Mouse (Mus musculus) stomach, postnatal 0 days (tissue): ENCODE results near the gene Tsen2. TPM values are rescaled to one million over a fixed set of nuclear protein-coding genes. Genes with fewer than 3 reads are reported as not detected.
A peak's percentile ranks its signal among the peaks of the same experiment; 100 is the strongest.

Experiments used
- ATAC-seq: fragments of 200-750 bp; cut with Nextera tagmentation; 2 replicates; pipeline ENCODE4 v1.8.0; 2017; ENCODE audit not compliant: low FRiP score, low TSS enrichment
- DNase-seq: peaks from one replicate; pipeline ENCODE4 v3.0.0-alpha.2; 2016; ENCODE audit warnings: low spot score
- H3K27ac ChIP-seq: fragments of 300-500 bp; sonication (generic); replicated peaks from 2 replicates; pipeline ENCODE4 v1.5.1; 2014; ENCODE audit warnings: mild to moderate bottlenecking, control low read depth
- H3K27me3 ChIP-seq: fragments of 300-500 bp; sonication (generic); 2 replicates; pipeline ENCODE4 v1.6.1; 2014; ENCODE audit warnings: low read length; ENCODE audit not compliant: control insufficient read depth, insufficient read depth
- H3K36me3 ChIP-seq: fragments of 300-500 bp; sonication (generic); 2 replicates; pipeline ENCODE4 v1.6.1; 2014; ENCODE audit warnings: low read length, mixed read lengths; ENCODE audit not compliant: control insufficient read depth, insufficient read depth
- H3K4me1 ChIP-seq: fragments of 300-500 bp; sonication (generic); replicated peaks from 2 replicates; pipeline ENCODE4 v1.6.1; 2014; ENCODE audit warnings: antibody characterized with exemption; ENCODE audit not compliant: control insufficient read depth, insufficient read depth
- H3K4me2 ChIP-seq: fragments of 300-500 bp; sonication (generic); replicated peaks from 2 replicates; pipeline ENCODE4 v1.6.1; 2014; ENCODE audit warnings: low read depth, mild to moderate bottlenecking, control low read depth, moderate library complexity
- H3K4me3 ChIP-seq: fragments of 300-500 bp; sonication (generic); 2 replicates; pipeline ENCODE4 v1.5.1; 2014; ENCODE audit warnings: low read depth, low read length, control low read depth
- H3K9ac ChIP-seq: fragments of 300-500 bp; sonication (generic); 2 replicates; pipeline ENCODE4 v1.6.1; 2014; ENCODE audit warnings: mild to moderate bottlenecking, low read length, control low read depth, mixed read lengths
- H3K9me3 ChIP-seq: fragments of 300-500 bp; sonication (generic); 2 replicates; pipeline ENCODE4 v1.6.1; 2016; ENCODE audit warnings: low read length; ENCODE audit not compliant: control insufficient read depth
- CTCF ChIP-seq: IDR thresholded peaks from 2 replicates; pipeline ENCODE4 v1.5.1; 2016; ENCODE audit warnings: antibody characterized with exemption, low read depth, mild to moderate bottlenecking, moderate library complexity
- EP300 ChIP-seq: optimal IDR thresholded peaks from 2 replicates; pipeline ENCODE3; 2016; ENCODE audit warnings: antibody characterized with exemption
- WGBS: fragments of 180-500 bp; shearing (Covaris S2); extraction: QIAGEN DNeasy Blood & Tissue Kit; methylation state at CpG from one replicate; pipeline ENCODE4 v1.1.7; 2014; 5-methylcytosine and 5-hydroxymethylcytosine counted together
- polyA plus RNA-seq: library from polyadenylated mRNA; unstranded; fragments of >200 nt; fragmentation: Nextera tagmentation; extraction: Ambion mirVana; gene quantifications from 2 replicates; pipeline ENCODE4 v1.2.1, GENCODE M21; 2015

Tsen2 gene
- polyA plus RNA-seq, 1 experiment from 2014 or later: 11.1 TPM

GRCm38 (mm10) chr6:115518352-115518751 lies 26.1 kb upstream of the Tsen2 start:
- H3K27ac ChIP-seq: no peak overlapping the region
- H3K4me1 ChIP-seq: no peaks in the 10 kb centered on the region
- no peaks in the 10 kb centered on the region for H3K9me3 ChIP-seq
- WGBS: 81% methylated on average over 2 of the region's 2 CpGs
- TF ChIP-seq CTCF (no peak), EP300 (no peak)
- DNase-seq (no peak), ATAC-seq (no peak)
- no peak overlapping the region for H3K9ac ChIP-seq
- H3K4me2 ChIP-seq: no peak overlapping the region
- no peaks in the 10 kb centered on the region for H3K36me3 ChIP-seq
- no peaks in the 10 kb centered on the region for H3K27me3 ChIP-seq
- H3K4me3 ChIP-seq: no peak overlapping the region

GRCm38 (mm10) chr6:115519275-115519699 lies 25.2 kb upstream of the Tsen2 start:
- TF ChIP-seq CTCF (no peak), EP300 (no peak)
- Histone ChIP-seq H3K4me1 (0 out of 2 replicates have a peak, but pooled peaks cover under 1% of the 10 kb centered on the region), H3K27me3 (no peaks in the 10 kb centered on the region), H3K4me3 (no peak overlapping the region), H3K9me3 (no peaks in the 10 kb centered on the region), H3K9ac (0 out of 2 replicates have a peak overlapping the region, but pooled peaks have one; percentile 8), H3K27ac (0 out of 2 replicates have a peak overlapping the region, but pooled peaks have one; percentile 8), H3K4me2 (no peak overlapping the region), H3K36me3 (no peaks in the 10 kb centered on the region)
- WGBS: 48% methylated on average over 9 of the region's 12 CpGs
- peak; percentile 54 for DNase-seq
- ATAC-seq: peak; percentile 51; the same call in 1 of the 2 replicates

- ATAC-seq (no peak), DNase-seq (no peak)
- whole genome bisulfite sequencing: 80% methylated on average over 1 of the region's 1 CpGs
- Histone ChIP-seq H3K9me3 (no peaks in the 10 kb centered on the region), H3K4me3 (no peak overlapping the region), H3K27me3 (no peaks in the 10 kb centered on the region), H3K9ac (no peak overlapping the region), H3K27ac (no peak overlapping the region), H3K4me1 (0 out of 2 replicates have a peak, but pooled peaks cover 2% of the 10 kb centered on the region), H3K4me2 (no peak overlapping the region), H3K36me3 (no peaks in the 10 kb centered on the region)
- TF ChIP-seq CTCF (no peak), EP300 (no peak)
Measured at GRCm38 (mm10) chr6:115521923-115522322, 22.5 kb upstream of the Tsen2 start.

GRCm38 (mm10) chr6:115522691-115523146 lies 21.7 kb upstream of the Tsen2 start:
- peak; percentile 18 for DNase-seq
- no peak overlapping the region for H3K4me2 ChIP-seq
- H3K27ac ChIP-seq: peak overlapping the region; percentile 25; the same call in 1 of the 2 replicates
- H3K9ac ChIP-seq: no peak overlapping the region
- no peak overlapping the region for H3K4me3 ChIP-seq
- WGBS: 55% methylated on average over 6 of the region's 6 CpGs
- H3K27me3 ChIP-seq: no peaks in the 10 kb centered on the region
- H3K9me3 ChIP-seq: no peaks in the 10 kb centered on the region
- H3K36me3 ChIP-seq: no peaks in the 10 kb centered on the region
- H3K4me1 ChIP-seq: 0 out of 2 replicates have a peak, but pooled peaks cover 2% of the 10 kb centered on the region
- ATAC-seq: no peak
- TF ChIP-seq EP300 (no peak), CTCF (no peak)

GRCm38 (mm10) chr6:115523201-115523600 lies 21.3 kb upstream of the Tsen2 start:
- DNase-seq (no peak), ATAC-seq (no peak)
- Histone ChIP-seq H3K9me3 (no peaks in the 10 kb centered on the region), H3K4me1 (0 out of 2 replicates have a peak, but pooled peaks cover 2% of the 10 kb centered on the region), H3K9ac (no peak overlapping the region), H3K27me3 (no peaks in the 10 kb centered on the region), H3K4me3 (no peak overlapping the region), H3K36me3 (no peaks in the 10 kb centered on the region), H3K4me2 (no peak overlapping the region), H3K27ac (peak overlapping the region; percentile 25; the same call in 1 of the 2 replicates)
- TF ChIP-seq EP300 (no peak), CTCF (no peak)
- 62% methylated on average over 9 of the region's 9 CpGs for whole genome bisulfite sequencing

- Histone ChIP-seq H3K4me2 (no peak overlapping the region), H3K9ac (no peak overlapping the region), H3K9me3 (no peaks in the 10 kb centered on the region), H3K27me3 (no peaks in the 10 kb centered on the region), H3K36me3 (no peaks in the 10 kb centered on the region), H3K27ac (no peak overlapping the region), H3K4me1 (0 out of 2 replicates have a peak, but pooled peaks cover 2% of the 10 kb centered on the region), H3K4me3 (no peak overlapping the region)
- DNase-seq (peak; percentile 19), ATAC-seq (no peak)
- TF ChIP-seq EP300: no peak
- no peak for TF ChIP-seq CTCF
- 60% methylated on average over 9 of the region's 9 CpGs for WGBS
Measured at GRCm38 (mm10) chr6:115524449-115524990, 19.9 kb upstream of the Tsen2 start.
